Mouse (Mus musculus): Measurements from ENCODE around the gene Ankrd63.
"Not testable (repeated sequence)": the region's sequence is repeated elsewhere in the genome, so short reads cannot be mapped to it uniquely, and the experiment has no call there.

Ankrd63 gene

GRCm38 (mm10) chr2:118661891-118662290 lies 41.9 kb downstream of the Ankrd63 start:
- DNase-seq (ENCODE audit: low read depth) = no peak

DNA sequence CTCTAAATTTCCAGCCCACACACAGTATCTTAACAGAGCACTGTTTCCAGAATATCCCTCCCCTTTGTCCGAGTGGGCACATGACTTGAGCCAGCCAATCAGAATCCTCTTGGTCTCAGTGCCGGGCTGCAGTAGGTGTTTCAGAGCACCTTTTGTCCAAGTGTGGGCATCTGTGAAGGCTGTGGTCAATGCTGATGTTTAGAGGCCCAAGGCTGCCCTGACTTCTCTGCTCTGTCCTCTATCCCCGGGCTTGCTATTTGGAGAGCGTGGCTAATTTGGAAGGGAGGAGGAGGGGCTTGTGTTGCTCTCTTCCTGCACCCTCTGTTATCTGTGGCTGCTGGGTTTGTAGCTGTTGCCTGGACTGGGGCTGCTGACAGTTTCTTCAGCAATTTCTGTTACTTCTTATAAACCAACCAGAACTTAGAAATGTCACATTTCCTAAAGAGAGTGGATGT lies 43.7 kb downstream of the Ankrd63 start:
- DNase-seq (ENCODE audit: low read depth) = peak; percentile 84

- DNase-seq (ENCODE audit: low read depth) = peak; percentile 61
Observed at GRCm38 (mm10) chr2:118659493-118659892, 44.3 kb downstream of the Ankrd63 start.

DNA sequence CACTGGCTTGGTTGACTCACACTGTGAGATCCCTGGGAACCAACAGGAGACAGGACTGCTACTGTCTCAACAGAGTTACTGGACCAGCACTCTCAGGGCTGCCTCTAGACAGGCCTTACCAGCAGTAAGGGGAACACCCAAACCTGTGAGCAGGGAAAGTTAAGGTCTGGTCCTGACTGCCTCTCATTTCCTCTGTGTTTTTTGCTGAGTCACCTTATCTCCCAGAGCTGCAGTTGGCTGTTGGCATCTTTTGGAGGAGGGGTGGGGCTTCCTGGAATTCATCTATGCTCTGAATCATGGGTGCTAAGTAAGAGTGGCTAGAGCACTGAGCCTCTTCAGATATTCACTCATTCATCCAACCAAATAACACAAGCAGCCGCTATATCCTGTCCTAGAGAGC lies 44.7 kb downstream of the Ankrd63 start:
- DNase-seq (ENCODE audit: low read depth) = peak; percentile 88

DNA sequence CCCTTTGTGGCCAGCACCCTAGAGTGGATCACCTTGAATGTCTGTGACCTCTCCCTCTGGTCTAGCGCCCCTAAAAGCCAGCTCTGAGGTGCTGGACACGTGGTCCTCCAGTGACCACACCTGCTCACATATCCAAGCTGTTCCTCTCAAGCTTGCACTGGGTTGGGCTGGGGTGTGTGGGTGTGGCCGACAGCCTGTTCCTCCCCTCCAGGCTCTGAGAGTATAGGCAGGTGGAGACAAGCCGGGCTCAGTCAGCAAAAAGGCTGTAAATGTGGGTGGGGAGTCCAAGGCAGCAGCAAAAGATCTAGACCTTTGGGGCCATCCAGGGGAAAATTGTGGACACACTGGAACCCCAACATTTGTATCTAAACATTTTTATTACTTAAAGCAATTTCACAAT lies 45.3 kb downstream of the Ankrd63 start:
- peak; percentile 50 for DNase-seq (ENCODE audit: low read depth)

DNA sequence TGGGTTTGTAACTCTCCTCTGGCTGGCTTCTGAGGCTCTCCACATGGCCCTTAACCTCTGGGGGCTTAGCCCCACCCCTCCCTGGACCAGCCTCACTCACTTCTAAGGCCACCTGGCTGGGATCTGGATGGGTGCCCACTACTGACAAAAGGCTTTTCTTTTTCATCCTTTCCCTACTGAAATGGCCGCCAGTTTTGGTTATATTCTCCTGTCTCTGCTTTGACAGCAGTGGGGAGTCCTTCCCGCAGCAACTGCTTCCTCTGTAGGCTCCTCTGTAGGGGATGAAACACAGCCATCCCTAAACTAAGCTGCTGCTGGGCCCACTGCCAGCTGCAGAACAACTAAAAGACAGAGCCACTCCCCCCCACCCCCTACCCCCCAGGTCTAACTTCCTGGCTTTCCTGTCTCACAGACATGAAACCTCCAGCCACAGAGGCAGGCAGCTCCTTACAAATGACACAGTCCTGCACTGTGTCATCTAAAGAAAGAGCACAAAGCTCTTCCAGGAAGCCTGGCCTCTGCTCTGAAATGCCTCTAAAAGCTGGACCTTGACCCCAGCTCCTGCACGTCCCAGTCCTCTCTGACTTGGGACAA lies 47.0 kb downstream of the Ankrd63 start:
- peak; percentile 73 for DNase-seq (ENCODE audit: low read depth)

DNA sequence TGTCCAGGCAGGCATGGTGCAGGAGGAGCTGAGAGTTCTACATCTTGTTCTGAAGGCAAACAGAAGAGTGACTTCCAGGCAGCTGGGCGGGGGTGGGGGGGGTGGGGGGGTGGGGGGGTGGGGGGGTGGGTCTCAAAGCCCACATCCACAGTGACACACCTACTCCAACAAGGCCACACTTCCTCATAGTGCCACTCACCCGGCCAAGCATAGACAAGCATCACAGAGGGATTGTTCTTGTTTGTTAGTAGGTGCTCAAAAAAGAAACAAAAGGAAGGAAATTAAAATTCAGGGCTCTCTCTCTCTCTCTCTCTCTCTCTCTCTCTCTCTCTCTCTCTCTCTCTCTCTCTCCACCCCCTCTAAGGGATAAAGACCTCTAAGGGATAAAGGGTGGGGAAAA lies 53.1 kb downstream of the Ankrd63 start:
- DNase-seq (ENCODE audit: low read depth) = not testable (repeated sequence)

Data from 416B (cell line).